Mouse (Mus musculus) ES-E14 (cell line): ENCODE measurements around the gene Setd3. TPM values are rescaled to one million over a fixed set of nuclear protein-coding genes. Genes with fewer than 3 reads are reported as not detected.

Experiments used
- DNase-seq: peaks from one replicate; pipeline ENCODE4 v3.0.0-alpha.2; 2013; ENCODE audit warnings: low read depth, low spot score
- H3K27ac ChIP-seq: 2 replicates; pipeline ENCODE4 v1.5.1; 2012; ENCODE audit warnings: low read depth, mild to moderate bottlenecking, low read length, moderate library complexity, mixed read lengths; ENCODE audit not compliant: poor library complexity, insufficient read depth, severe bottlenecking
- H3K36me3 ChIP-seq: 2 replicates; pipeline ENCODE4 v1.6.1; 2012; ENCODE audit warnings: mild to moderate bottlenecking, low read length, moderate library complexity, mixed read lengths; ENCODE audit not compliant: control insufficient read depth, poor library complexity, insufficient read depth, severe bottlenecking
- H3K4me1 ChIP-seq, 2 experiments: fragments of 150-350 bp in 1 of 2; sonication (generic) in 1 of 2; 2 replicates each; pipeline ENCODE4 v1.6.1; 2012; ENCODE audit warnings: low read length in 2 of 2, mild to moderate bottlenecking in 1 of 2, mixed read lengths in 1 of 2; ENCODE audit not compliant: control insufficient read depth in 2 of 2, insufficient read depth in 2 of 2, poor library complexity in 1 of 2
- H3K4me3 ChIP-seq, 2 experiments: fragments of 150-350 bp in 1 of 2; sonication (generic) in 1 of 2; 2 replicates each; pipeline ENCODE4 v1.5.1; 2012; ENCODE audit warnings: low read length in 2 of 2, low read depth in 1 of 2, mild to moderate bottlenecking in 1 of 2, mixed read lengths in 1 of 2; ENCODE audit not compliant: insufficient read depth in 1 of 2, poor library complexity in 1 of 2, severe bottlenecking in 1 of 2
- H3K9ac ChIP-seq: 2 replicates; pipeline ENCODE4 v1.6.1; 2012; ENCODE audit warnings: low read depth, mild to moderate bottlenecking, low read length, mixed read lengths; ENCODE audit not compliant: poor library complexity, insufficient read depth, severe bottlenecking
- H3K9me3 ChIP-seq: fragments of 150-350 bp; sonication (generic); 2 replicates; pipeline ENCODE4 v1.6.1; 2012; ENCODE audit warnings: low read depth, mild to moderate bottlenecking, low read length; ENCODE audit not compliant: control insufficient read depth, insufficient read depth
- CHD2 ChIP-seq: IDR thresholded peaks from 2 replicates; pipeline ENCODE4 v1.6.1; 2014; ENCODE audit warnings: mild to moderate bottlenecking, low read depth, low read length, inconsistent platforms
- HCFC1 ChIP-seq: IDR thresholded peaks from 2 replicates; pipeline ENCODE4 v1.6.1; 2012; ENCODE audit warnings: low read length, inconsistent platforms, borderline replicate concordance; ENCODE audit not compliant: insufficient read depth
- MAFK ChIP-seq: IDR thresholded peaks from 2 replicates; pipeline ENCODE4 v1.6.1; 2014; ENCODE audit warnings: mild to moderate bottlenecking, low read depth, low read length, inconsistent platforms; ENCODE audit not compliant: insufficient read depth
- ZC3H11A ChIP-seq: IDR thresholded peaks from 2 replicates; pipeline ENCODE4 v1.6.1; 2012; ENCODE audit warnings: low read depth, mild to moderate bottlenecking, inconsistent platforms, low read length, borderline replicate concordance
- ZNF384 ChIP-seq: IDR thresholded peaks from 2 replicates; pipeline ENCODE4 v1.6.1; 2012; ENCODE audit warnings: low read depth, low read length, inconsistent platforms
- in situ Hi-C, 2 experiments: fragments of 600-800 bp; cut with MboI; formaldehyde crosslinking; loops; one replicate each; pipeline ENCODE4 v1.15.1; 2025; ENCODE audit warnings: low sequenced_read_pairs in 2 of 2, inconsistent platforms in 1 of 2; ENCODE audit not compliant: unreplicated experiment in 2 of 2
- total RNA-seq: library from RNA; depleted of rRNA; stranded (reverse); fragments of 300-350 nt; gene quantifications from 2 replicates; pipeline ENCODE4 v1.2.3, GENCODE M21; 2012

Gene Setd3
- total RNA-seq, 1 experiment: 56.0 TPM

GRCm38 (mm10) chr12:108119930-108120329 is 59.2 kb downstream of the Setd3 start:
- no peak for DNase-seq
- in situ Hi-C loops: no loop called here

GRCm38 (mm10) chr12:108118902-108119531 is 60.1 kb downstream of the Setd3 start:
- H3K4me1 ChIP-seq: no peaks in the 10 kb centered on the region
- no peaks in the 10 kb centered on the region for H3K9me3 ChIP-seq
- TF ChIP-seq CHD2 (no peak), ZNF384 (no peak), ZC3H11A (no peak), HCFC1 (no peak), MAFK (no peak)
- no peak overlapping the region for H3K9ac ChIP-seq
- H3K27ac ChIP-seq: no peak overlapping the region
- no peak for DNase-seq
- in situ Hi-C loops: no loop called here
- peaks cover 5% of the 10 kb centered on the region for H3K36me3 ChIP-seq
- no peak overlapping the region for H3K4me3 ChIP-seq

More at GRCm38 (mm10) chr12:108119930-108120329, 59.2 kb downstream of the Setd3 start:
- Histone ChIP-seq H3K9ac (no peak overlapping the region), H3K27ac (no peak overlapping the region), H3K9me3 (no peaks in the 10 kb centered on the region), H3K4me1 (no peaks in the 10 kb centered on the region), H3K36me3 (peaks cover 5% of the 10 kb centered on the region), H3K4me3 (no peak overlapping the region)
- no peak for TF ChIP-seq MAFK
- no peak for TF ChIP-seq ZC3H11A
- TF ChIP-seq HCFC1: no peak
- no peak for TF ChIP-seq ZNF384

- Histone ChIP-seq H3K27ac (no peak overlapping the region), H3K9ac (no peak overlapping the region), H3K4me3 (no peak overlapping the region), H3K36me3 (peaks cover 5% of the 10 kb centered on the region), H3K4me1 (no peaks in the 10 kb centered on the region), H3K9me3 (no peaks in the 10 kb centered on the region)
- no peak for TF ChIP-seq ZNF384
- TF ChIP-seq ZC3H11A: no peak
- TF ChIP-seq MAFK: no peak
- TF ChIP-seq CHD2: no peak
- TF ChIP-seq HCFC1: no peak
- no peak for DNase-seq
- in situ Hi-C loops: no loop called here
Measured at GRCm38 (mm10) chr12:108118503-108118901, 60.6 kb downstream of the Setd3 start.

GRCm38 (mm10) chr12:108111191-108111590 is 67.9 kb downstream of the Setd3 start:
- TF ChIP-seq ZNF384 (no peak), CHD2 (no peak), MAFK (no peak), HCFC1 (no peak), ZC3H11A (no peak)
- in situ Hi-C loops: no loop called here
- peaks cover 9% of the 10 kb centered on the region for H3K36me3 ChIP-seq
- H3K4me1 ChIP-seq: no peaks in the 10 kb centered on the region
- H3K4me3 ChIP-seq: no peak overlapping the region
- H3K9ac ChIP-seq: no peak overlapping the region
- no peak overlapping the region for H3K27ac ChIP-seq
- H3K9me3 ChIP-seq: no peaks in the 10 kb centered on the region
- DNase-seq: no peak

GRCm38 (mm10) chr12:108110674-108111073 is 68.4 kb downstream of the Setd3 start:
- H3K9me3 ChIP-seq: no peaks in the 10 kb centered on the region
- H3K4me3 ChIP-seq: no peak overlapping the region
- H3K9ac ChIP-seq: no peak overlapping the region
- no peaks in the 10 kb centered on the region for H3K4me1 ChIP-seq
- TF ChIP-seq ZNF384: no peak
- TF ChIP-seq MAFK: no peak
- no peak for TF ChIP-seq HCFC1
- no peak for TF ChIP-seq CHD2
- TF ChIP-seq ZC3H11A: no peak
- in situ Hi-C loops: no loop called here
- no peak overlapping the region for H3K27ac ChIP-seq
- H3K36me3 ChIP-seq: peaks cover 14% of the 10 kb centered on the region
- no peak for DNase-seq
